Mouse (Mus musculus): ENCODE data around the gene Pepd.

Pepd gene

DNA sequence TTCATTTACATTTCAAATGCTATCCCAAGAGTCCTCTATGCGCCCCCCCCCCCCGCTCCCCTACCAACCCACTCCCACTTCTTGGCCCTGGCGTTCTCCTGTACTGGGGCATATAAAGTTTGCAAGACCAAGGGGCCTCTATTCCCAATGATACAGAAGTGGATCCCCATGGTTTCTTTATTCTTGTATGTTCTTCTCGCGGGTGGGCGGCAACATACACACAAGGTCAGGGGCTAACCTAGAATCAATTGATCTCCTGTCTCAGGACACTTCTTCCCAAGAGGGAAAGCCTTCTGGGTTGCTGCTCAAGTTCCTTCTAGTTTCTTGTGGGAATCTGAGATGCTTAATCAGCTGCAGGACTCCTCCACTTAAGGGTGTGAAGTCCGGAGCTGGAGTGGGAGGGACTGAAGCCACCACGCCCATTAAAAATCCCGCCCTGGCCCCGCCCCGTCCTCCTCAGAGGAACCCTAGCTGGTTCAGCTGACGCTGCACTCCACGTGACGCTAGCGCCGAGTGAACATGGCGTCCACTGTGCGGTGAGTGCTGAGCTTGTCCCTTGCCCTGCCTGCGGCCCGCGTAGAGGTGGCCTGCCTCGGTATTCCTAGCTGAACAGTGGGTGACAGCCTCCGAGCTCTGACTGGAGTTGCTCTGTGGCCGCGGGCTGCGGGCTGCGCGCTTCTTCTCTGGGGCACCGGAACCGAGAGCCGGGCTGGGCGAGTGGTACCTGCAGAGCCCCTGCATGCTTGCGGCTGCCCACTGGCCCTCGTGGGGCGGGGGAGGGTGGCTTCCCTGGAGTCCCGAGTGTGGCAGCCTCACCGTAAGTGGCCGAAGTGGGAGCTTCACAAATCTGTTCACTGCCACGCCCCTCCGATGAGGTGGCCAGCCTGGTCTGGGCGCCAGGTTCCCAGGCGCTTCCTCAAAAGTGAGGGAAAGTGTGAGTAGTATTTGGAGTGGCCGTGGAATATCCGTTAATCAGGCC lies at the start of gene Pepd:
Pepd (plus strand) TSS at position 461 of the 979 bp plus-strand sequence.
- peak; percentile 82 to 84 for DNase-seq

DNA sequence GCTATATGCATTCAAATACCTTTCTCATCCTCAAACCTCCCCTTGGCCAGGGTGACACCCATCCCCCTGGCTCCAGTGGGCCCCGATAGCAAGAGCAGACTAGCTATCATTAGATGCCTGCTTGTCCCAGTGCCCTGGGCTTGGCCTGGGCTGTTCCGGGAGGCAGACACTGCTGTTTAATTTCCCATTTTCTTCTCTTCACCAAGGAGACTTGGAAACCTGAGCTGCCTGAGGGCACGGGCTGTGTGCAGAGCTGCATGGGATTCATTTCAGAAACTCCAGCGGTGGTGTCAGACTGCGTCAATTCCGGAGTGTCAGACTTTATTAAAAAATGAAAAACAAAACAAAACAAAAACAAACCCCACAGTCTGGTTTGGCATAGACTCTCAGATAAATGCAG lies 44.9 kb upstream of the Pepd start:
- no peak for DNase-seq

GRCm38 (mm10) chr7:34869693-34870092 lies 42.5 kb upstream of the Pepd start:
- no peak for DNase-seq

DNA sequence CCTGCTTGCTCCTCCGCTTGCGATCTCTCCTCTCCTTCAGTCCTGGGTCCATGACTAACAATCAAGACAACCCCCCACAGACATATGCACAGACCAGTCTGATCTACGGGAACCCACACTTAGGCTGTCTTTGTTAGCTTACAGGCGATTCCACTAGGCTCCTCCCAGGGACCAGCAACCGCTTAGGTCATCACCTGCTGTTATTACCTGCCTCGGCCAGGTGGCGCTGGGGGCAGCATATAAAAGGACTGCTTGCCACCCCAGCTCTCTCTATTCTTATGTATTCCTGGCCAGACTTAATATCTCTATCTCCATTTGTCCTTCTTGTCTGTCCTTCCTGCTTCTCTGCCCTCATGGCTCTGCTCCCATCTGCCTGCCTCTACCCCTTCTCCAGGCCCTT lies 35.4 kb upstream of the Pepd start:
- DNase-seq = peak in 1 of 2 experiments; percentile 1

GRCm38 (mm10) chr7:34877820-34878219 lies 34.4 kb upstream of the Pepd start:
- no peak for DNase-seq

GRCm38 (mm10) chr7:34888441-34888840 lies 23.7 kb upstream of the Pepd start:
- DNase-seq = no peak

GRCm38 (mm10) chr7:34888891-34889290 lies 23.3 kb upstream of the Pepd start:
- DNase-seq = no peak

DNA sequence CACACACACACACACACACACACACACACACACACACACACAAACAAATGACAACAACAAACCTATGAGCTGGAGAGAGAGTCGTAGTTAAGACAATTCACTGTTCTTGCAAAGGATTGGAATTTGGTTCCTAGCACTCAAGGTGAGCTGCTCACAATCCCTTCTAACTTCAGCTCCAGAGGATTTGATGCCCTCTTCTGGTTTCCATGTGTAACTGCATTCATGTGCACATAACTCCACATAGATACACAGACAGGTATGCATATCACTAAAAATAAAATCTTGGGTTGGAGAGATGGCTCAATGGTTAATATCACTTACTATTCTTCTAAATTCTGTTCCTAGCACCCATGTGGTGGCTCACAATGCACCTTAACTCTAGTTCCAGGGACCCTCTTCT lies 19.3 kb upstream of the Pepd start:
- no peak for DNase-seq

- no peak for DNase-seq
Measured at GRCm38 (mm10) chr7:34896461-34896860, 15.7 kb upstream of the Pepd start.

GRCm38 (mm10) chr7:34897058-34897457 lies 15.1 kb upstream of the Pepd start:
- no peak for DNase-seq

DNA sequence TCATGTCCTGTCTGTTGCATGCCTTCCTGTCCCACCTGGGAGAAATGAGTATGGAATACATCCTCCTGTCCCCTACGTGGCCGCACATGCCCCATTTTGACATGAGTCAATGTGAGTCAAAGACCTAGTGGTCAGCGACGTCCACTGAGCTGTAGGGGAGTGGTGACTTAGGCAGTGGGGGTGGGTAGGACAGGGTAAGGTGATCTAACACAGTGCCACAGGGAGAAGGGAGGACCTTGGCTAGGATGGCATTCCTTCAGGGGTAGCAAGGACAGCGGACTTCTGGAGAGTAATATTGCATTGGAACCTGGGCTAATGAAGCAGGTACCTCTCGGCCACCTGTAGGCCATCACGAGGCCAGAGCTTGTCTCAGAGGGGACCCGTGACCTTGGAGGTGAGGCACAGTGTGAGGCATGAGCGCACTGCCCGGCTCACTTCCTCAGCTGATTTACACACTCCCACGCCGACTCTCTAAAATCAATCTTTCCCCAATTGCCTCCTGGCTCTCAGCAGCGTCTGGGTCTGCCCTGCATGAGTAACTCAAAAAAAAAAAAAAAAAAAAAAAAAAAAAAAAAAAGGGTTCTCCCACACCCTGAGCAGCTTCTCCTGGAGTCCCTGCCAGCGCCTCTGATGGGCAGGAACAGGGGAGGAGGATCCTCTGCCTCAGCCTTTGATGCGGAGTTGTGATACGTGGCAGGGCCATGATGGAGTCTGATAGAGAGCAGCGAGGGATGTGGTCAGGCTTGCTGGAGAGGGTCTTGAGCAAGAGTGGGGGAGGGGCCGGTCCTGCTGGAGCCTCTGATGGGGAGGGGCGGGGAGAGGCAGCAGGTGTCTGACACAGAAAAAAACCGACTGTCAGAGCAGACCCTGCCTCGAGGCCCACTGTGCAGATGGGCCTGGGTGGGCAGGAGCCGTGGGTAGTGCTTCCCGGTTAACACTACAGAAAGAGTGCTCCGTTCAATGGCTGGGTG lies 1.8 kb upstream of the Pepd start:
- DNase-seq = no peak

GRCm38 (mm10) chr7:34913956-34914355 lies 1.8 kb downstream of the Pepd start:
- no peak for DNase-seq

DNA sequence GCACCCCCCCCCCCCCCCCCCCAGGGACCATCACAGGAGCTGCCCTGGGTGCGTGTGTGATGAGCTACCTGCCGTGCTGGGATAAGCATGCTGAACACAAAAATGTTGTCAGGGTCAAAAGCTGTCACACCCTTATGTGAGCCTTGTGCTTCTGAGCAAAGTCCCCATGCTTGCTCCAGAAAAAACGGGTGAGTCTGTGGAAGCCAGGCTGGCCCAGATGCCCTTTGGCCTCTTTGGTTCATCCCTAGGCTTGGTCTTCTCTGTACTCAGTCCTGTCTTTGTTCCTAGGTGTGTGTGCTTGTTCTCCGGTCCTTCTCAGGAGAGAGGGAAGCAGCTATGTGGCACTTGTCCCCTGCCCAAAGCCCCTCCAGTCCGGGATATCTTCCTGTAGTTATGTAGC lies 3.4 kb downstream of the Pepd start:
- DNase-seq = no peak

- DNase-seq = no peak
Measured at GRCm38 (mm10) chr7:34917558-34917957, 5.4 kb downstream of the Pepd start.

- DNase-seq = no peak
Measured at GRCm38 (mm10) chr7:34917998-34918397, 5.8 kb downstream of the Pepd start.

DNA sequence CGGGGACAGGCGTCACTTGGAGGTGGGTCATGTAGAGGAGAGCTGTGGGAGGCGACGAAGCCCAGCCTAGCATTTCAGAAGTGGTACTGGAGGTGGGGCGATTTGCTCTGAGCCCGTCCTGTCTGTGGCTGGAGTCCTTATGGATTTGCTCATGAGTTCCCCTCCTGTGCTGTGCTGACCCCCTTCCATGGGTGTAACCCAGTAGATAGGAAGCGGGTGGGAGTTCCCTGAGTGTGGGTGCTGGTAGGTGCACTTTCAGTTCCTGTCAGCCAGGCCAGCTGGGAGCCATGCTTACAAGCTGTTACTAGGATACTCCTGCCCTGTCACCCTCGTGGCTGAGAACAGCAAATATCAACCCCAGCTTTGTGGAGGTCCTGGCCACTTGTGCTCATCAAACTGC lies 6.2 kb downstream of the Pepd start:
- DNase-seq = peak; percentile 66 to 72

- DNase-seq = no peak
Measured at GRCm38 (mm10) chr7:34919054-34919453, 6.9 kb downstream of the Pepd start.

- peak; percentile 63 to 64 for DNase-seq
Measured at GRCm38 (mm10) chr7:34919809-34920208, 7.6 kb downstream of the Pepd start.

- no peak for DNase-seq
Measured at GRCm38 (mm10) chr7:34925208-34925607, 13.0 kb downstream of the Pepd start.

DNA sequence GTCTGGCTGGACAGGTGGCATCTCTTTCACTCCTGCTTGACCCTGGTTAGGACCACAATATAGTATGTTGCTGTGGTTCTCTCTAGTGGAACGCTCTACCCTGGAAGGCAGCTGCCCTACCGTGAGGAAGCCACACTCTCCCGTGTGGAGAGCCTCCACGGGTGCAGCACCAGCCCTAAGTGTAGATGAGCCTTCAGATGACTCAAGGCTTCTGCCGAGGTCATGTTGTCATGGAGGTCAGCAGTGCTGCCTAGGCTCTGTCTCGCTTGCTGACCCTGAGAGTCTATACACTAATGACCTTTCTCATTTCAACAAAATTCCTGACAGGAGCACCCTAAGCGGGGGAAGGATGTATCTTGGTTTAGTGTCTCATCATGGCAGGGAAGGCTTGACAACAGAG lies 13.8 kb downstream of the Pepd start:
- DNase-seq = no peak

DNA sequence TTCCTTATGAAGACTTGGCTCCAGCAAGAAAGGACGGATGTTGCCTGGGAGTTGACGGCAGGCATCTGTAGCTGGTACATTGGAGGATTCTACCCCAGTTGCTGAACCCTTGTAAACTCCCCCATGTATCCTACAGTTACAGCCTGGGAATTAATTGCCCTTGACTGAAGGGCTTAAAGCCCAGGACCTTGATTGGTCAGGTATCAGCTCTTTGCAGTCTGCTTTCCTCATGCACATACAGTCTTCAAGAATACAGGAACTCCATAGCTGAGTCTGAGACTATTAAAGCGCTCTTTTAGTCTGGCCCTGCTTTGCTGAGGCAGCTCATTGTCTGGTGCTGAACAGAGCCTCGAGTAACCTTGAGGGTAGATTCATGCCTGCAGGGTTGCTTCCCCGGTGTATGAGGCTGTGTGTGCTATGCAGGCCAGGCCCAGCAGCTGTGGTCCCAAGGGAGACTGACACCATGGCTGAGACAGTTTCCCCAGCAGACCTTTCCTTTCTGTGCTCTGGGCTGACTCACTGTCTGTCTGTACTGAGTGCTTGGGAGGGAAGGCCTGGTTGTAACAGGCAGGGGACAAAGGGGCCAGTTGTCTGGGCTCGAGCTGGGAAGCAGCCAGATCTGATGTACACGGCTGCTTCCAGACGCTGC lies 17.6 kb downstream of the Pepd start:
- no peak for DNase-seq

DNA sequence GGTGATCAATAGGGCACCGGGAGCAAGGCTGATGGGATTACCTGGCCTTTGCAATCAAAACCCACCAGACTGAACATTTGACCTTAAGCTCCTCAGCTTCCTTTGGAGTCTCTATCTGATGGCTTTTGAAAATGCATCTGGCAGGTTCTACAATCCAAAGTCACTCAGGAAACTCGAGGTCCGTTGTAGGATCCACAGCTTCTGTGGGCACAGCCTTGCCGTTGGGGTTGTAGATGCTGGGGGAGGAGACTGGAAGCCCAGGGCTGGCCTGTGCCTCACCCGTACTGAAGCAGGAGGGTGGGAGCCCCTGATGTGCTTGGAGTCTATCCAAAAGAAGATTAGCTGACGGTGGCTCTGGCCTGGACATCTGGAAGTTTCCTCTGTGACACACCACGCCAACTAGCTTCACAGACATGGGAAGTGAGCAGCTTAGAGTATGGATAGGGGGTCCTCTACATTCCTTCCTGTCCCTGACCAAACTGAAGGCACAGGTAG lies 18.1 kb downstream of the Pepd start:
- DNase-seq = no peak

- DNase-seq = no peak
Measured at GRCm38 (mm10) chr7:34932631-34933030, 20.5 kb downstream of the Pepd start.
